Mouse (Mus musculus) brown adipose tissue, adult 24 weeks (tissue): ENCODE data around the gene Tmem214. TPM values are rescaled to one million over a fixed set of nuclear protein-coding genes. Genes with fewer than 3 reads are reported as not detected.
"Not testable (repeated sequence)": the region's sequence is repeated elsewhere in the genome, so short reads cannot be mapped to it uniquely, and the experiment has no call there.

ENCODE experiments used
- H3K27ac ChIP-seq: fragments of 200-500 bp; replicated peaks from 2 replicates; pipeline ENCODE4 v1.5.1; 2012; ENCODE audit warnings: low read depth, mild to moderate bottlenecking, low read length
- H3K4me1 ChIP-seq: fragments of 200-500 bp; 2 replicates; pipeline ENCODE4 v1.6.1; 2012; ENCODE audit warnings: low read length, mixed read lengths; ENCODE audit not compliant: control insufficient read depth, insufficient read depth, insufficient read length
- H3K4me3 ChIP-seq: fragments of 200-500 bp; 2 replicates; pipeline ENCODE4 v1.5.1; 2012; ENCODE audit warnings: low read depth, mild to moderate bottlenecking, low read length, moderate library complexity; ENCODE audit not compliant: insufficient read depth
- polyA plus RNA-seq: library from polyadenylated mRNA; stranded (reverse); fragments of >200 nt; gene quantifications from 2 replicates; pipeline ENCODE4 v1.2.4, GENCODE M21; 2012; ENCODE audit not compliant: missing spikeins, insufficient read depth, insufficient read length

Tmem214 gene
- polyA plus RNA-seq, 1 experiment = 30.3 TPM

- no peak overlapping the region for H3K4me3 ChIP-seq
- H3K4me1 ChIP-seq = no peaks in the 10 kb centered on the region
- H3K27ac ChIP-seq = no peak overlapping the region
Observed at GRCm38 (mm10) chr5:30863852-30864251, 4.0 kb upstream of the Tmem214 start.

GRCm38 (mm10) chr5:30864322-30864721 lies 3.5 kb upstream of the Tmem214 start:
- Histone ChIP-seq H3K4me1 (no peaks in the 10 kb centered on the region), H3K27ac (no peak overlapping the region), H3K4me3 (no peak overlapping the region)

GRCm38 (mm10) chr5:30866871-30867270 lies 941 bp upstream of the Tmem214 start:
- Histone ChIP-seq H3K27ac (no peak overlapping the region), H3K4me3 (no peak overlapping the region), H3K4me1 (peaks cover 6% of the 10 kb centered on the region; the same call in 1 of the 2 replicates)

GRCm38 (mm10) chr5:30868981-30869380 lies 1.2 kb downstream of the Tmem214 start:
- peak overlapping the region; percentile 87 for H3K4me3 ChIP-seq
- no peak overlapping the region for H3K27ac ChIP-seq
- H3K4me1 ChIP-seq = peaks cover 6% of the 10 kb centered on the region; the same call in 1 of the 2 replicates

- peak overlapping the region; percentile 87 for H3K4me3 ChIP-seq
- H3K27ac ChIP-seq = peak overlapping the region; percentile 32; the same call in 1 of the 2 replicates
- H3K4me1 ChIP-seq = peaks cover 6% of the 10 kb centered on the region; the same call in 1 of the 2 replicates
Observed at GRCm38 (mm10) chr5:30869405-30870130, 1.8 kb downstream of the Tmem214 start.

- Histone ChIP-seq H3K4me1 (peaks cover 6% of the 10 kb centered on the region; the same call in 1 of the 2 replicates), H3K27ac (no peak overlapping the region), H3K4me3 (peak overlapping the region; percentile 87)
Observed at GRCm38 (mm10) chr5:30870131-30870406, 2.3 kb downstream of the Tmem214 start.

GRCm38 (mm10) chr5:30872574-30872973 lies 4.8 kb downstream of the Tmem214 start:
- H3K4me1 ChIP-seq = peaks cover 6% of the 10 kb centered on the region; the same call in 1 of the 2 replicates
- H3K27ac ChIP-seq = no peak overlapping the region
- no peak overlapping the region for H3K4me3 ChIP-seq

GRCm38 (mm10) chr5:30874365-30874764 lies 6.6 kb downstream of the Tmem214 start:
- Histone ChIP-seq H3K27ac (no peak overlapping the region), H3K4me1 (peaks cover 6% of the 10 kb centered on the region; the same call in 1 of the 2 replicates), H3K4me3 (no peak overlapping the region)

GRCm38 (mm10) chr5:30878616-30879015 lies 10.8 kb downstream of the Tmem214 start:
- Histone ChIP-seq H3K27ac (no peak overlapping the region), H3K4me3 (no peak overlapping the region), H3K4me1 (no peaks in the 10 kb centered on the region)

- no peak overlapping the region for H3K4me3 ChIP-seq
- H3K27ac ChIP-seq = no peak overlapping the region
- no peaks in the 10 kb centered on the region for H3K4me1 ChIP-seq
Observed at GRCm38 (mm10) chr5:30879347-30879943, 11.6 kb downstream of the Tmem214 start.

- H3K4me3 ChIP-seq, H3K27ac ChIP-seq, H3K4me1 ChIP-seq: not testable (repeated sequence)
Observed at GRCm38 (mm10) chr5:30881839-30882238, 14.0 kb downstream of the Tmem214 start.

GRCm38 (mm10) chr5:30886209-30886608 lies 18.4 kb downstream of the Tmem214 start:
- H3K4me1 ChIP-seq = 0 out of 2 replicates have a peak, but pooled peaks cover 3% of the 10 kb centered on the region
- no peak overlapping the region for H3K4me3 ChIP-seq
- no peak overlapping the region for H3K27ac ChIP-seq

GRCm38 (mm10) chr5:30886731-30887130 lies 18.9 kb downstream of the Tmem214 start:
- H3K27ac ChIP-seq = no peak overlapping the region
- H3K4me1 ChIP-seq = 0 out of 2 replicates have a peak, but pooled peaks cover 3% of the 10 kb centered on the region
- H3K4me3 ChIP-seq = peak overlapping the region; percentile 87

GRCm38 (mm10) chr5:30887331-30887761 lies 19.5 kb downstream of the Tmem214 start:
- Histone ChIP-seq H3K4me1 (0 out of 2 replicates have a peak, but pooled peaks cover 3% of the 10 kb centered on the region), H3K27ac (peak overlapping the region; percentile 70), H3K4me3 (peak overlapping the region; percentile 87)

- peak overlapping the region; percentile 87 for H3K4me3 ChIP-seq
- H3K27ac ChIP-seq = peak overlapping the region; percentile 70
- 0 out of 2 replicates have a peak, but pooled peaks cover 3% of the 10 kb centered on the region for H3K4me1 ChIP-seq
Observed at GRCm38 (mm10) chr5:30887858-30888336, 20.1 kb downstream of the Tmem214 start.
